Mouse (Mus musculus): Measurements from ENCODE around the gene Platr17.

Gene Platr17

GRCm38 (mm10) chr17:33920282-33921097, 15.6 kb downstream of the Platr17 start:
- peak; percentile 95 to 97 for DNase-seq

- DNase-seq: no peak
Measured at GRCm38 (mm10) chr17:33921361-33921760, 16.4 kb downstream of the Platr17 start.

GRCm38 (mm10) chr17:33924577-33925283, 19.8 kb downstream of the Platr17 start:
- peak; percentile 56 to 86 for DNase-seq

GRCm38 (mm10) chr17:33925406-33926116, 20.6 kb downstream of the Platr17 start:
- DNase-seq: no peak

GRCm38 (mm10) chr17:33926207-33926932, 21.4 kb downstream of the Platr17 start:
- peak in 1 of 2 experiments; percentile 62 for DNase-seq

GRCm38 (mm10) chr17:33928251-33928947, 23.5 kb downstream of the Platr17 start:
- no peak for DNase-seq

GRCm38 (mm10) chr17:33929371-33930279, 24.7 kb downstream of the Platr17 start, which contains the start of gene Rgl2:
TSS of gene Rgl2 (plus strand) at chr17:33929543.
- DNase-seq: peak; percentile 98

GRCm38 (mm10) chr17:33930280-33931158, 25.6 kb downstream of the Platr17 start:
- peak; percentile 60 to 67 for DNase-seq

GRCm38 (mm10) chr17:33931159-33931866, 26.4 kb downstream of the Platr17 start:
- DNase-seq: no peak

- DNase-seq: no peak
Measured at GRCm38 (mm10) chr17:33931947-33932346, 27.0 kb downstream of the Platr17 start.

GRCm38 (mm10) chr17:33932448-33932847, 27.5 kb downstream of the Platr17 start:
- no peak for DNase-seq

- no peak for DNase-seq
Measured at GRCm38 (mm10) chr17:33932970-33933369, 28.0 kb downstream of the Platr17 start.

- DNase-seq: no peak
Measured at GRCm38 (mm10) chr17:33935422-33936055, 30.6 kb downstream of the Platr17 start.

- DNase-seq: no peak
Measured at GRCm38 (mm10) chr17:33936993-33937392, 32.1 kb downstream of the Platr17 start.

GRCm38 (mm10) chr17:33938783-33939182, 33.8 kb downstream of the Platr17 start:
- no peak for DNase-seq

- peak; percentile 91 to 92 for DNase-seq
Measured at GRCm38 (mm10) chr17:33940206-33940805, 35.4 kb downstream of the Platr17 start, which contains the start of the genes Pfdn6 and Wdr46. TSS of gene Pfdn6 (minus strand) at chr17:33940343. TSS of gene Wdr46 (plus strand) at chr17:33940660.

GRCm38 (mm10) chr17:33940981-33941380, 36.0 kb downstream of the Platr17 start:
- DNase-seq: no peak

- no peak for DNase-seq
Measured at GRCm38 (mm10) chr17:33941381-33941780, 36.4 kb downstream of the Platr17 start.

Measured in cerebellum, postnatal 14 days (tissue).